Mouse (Mus musculus): ENCODE results near the gene Clcn7. TPM values are rescaled to one million over a fixed set of nuclear protein-coding genes. Genes with fewer than 3 reads are reported as not detected.

The Clcn7 gene
- polyA plus RNA-seq, 1 experiment from 2014 or later, result 29.1 TPM

- Histone ChIP-seq H3K9ac (replicated peaks) (peak overlapping the region; percentile 77), H3K36me3 (no peaks in the 10 kb centered on the region), H3K4me1 (replicated peaks) (peaks cover 36% of the 10 kb centered on the region), H3K27me3 (peaks cover 6% of the 10 kb centered on the region; the same call in 1 of the 2 replicates), H3K4me3 (replicated peaks) (peak overlapping the region; percentile 81), H3K27ac (peak overlapping the region; percentile 95; the same call in 1 of the 2 replicates), H3K4me2 (replicated peaks) (peak overlapping the region; percentile 100), H3K9me3 (no peaks in the 10 kb centered on the region)
- 10% methylated on average over 17 of the region's 17 CpGs for WGBS
- ATAC-seq, result peak; percentile 42
Measured at GRCm38 (mm10) chr17:25184961-25185360, 51.8 kb downstream of the Clcn7 start.

GRCm38 (mm10) chr17:25187784-25188149, 54.6 kb downstream of the Clcn7 start:
- Histone ChIP-seq H3K36me3 (peaks cover 10% of the 10 kb centered on the region), H3K9me3 (no peaks in the 10 kb centered on the region), H3K9ac (replicated peaks) (peak overlapping the region; percentile 91), H3K27me3 (no peaks in the 10 kb centered on the region), H3K4me1 (replicated peaks) (peaks cover 42% of the 10 kb centered on the region), H3K4me2 (replicated peaks) (peak overlapping the region; percentile 94), H3K4me3 (replicated peaks) (peak overlapping the region; percentile 98), H3K27ac (peak overlapping the region; percentile 82)
- no peak for ATAC-seq
- WGBS, result 7% methylated on average over 11 of the region's 11 CpGs

DNA sequence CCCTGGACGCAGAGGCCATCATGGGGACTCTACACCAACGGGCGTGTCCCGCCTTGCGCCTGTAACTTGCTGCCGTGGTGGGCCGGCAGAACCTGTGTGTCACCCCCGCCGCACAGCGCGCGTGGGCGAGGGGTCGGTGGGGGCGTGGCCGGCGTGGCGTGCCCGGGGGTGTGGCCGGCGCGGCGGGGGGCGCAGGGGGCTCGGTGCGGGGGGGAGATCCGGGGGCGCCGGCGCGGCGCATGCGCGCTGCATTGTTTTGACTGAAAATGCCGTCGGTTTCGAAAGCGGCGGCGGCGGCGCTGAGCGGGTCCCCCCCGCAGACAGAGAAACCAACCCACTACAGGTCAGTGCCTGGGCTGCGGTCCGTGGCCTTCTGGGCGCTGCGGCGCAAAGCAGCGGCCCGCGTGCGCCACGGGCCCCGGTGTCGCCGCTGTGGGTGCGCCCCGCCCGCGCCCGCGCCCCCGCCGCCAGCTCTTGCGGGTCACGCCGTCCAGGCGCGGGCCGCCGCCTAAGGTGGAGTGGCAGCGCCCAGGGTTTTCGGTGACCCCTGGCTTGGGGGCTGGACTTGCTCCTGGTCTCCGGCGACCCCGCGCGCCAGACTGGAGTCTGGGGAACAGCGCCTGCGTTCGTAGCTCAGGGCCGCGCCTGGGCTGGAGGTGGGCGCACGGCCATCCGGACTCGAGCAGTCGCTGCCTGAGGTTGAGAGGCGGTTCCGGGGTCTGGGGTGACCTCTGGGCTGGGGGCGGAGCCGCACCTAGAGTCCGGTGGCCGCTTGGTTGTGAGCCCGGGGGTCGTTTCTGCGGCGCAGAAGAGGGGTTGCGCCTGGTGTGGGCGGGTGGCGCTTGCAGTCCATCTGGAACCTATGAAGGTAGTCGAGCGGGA, 55.2 kb downstream of the Clcn7 start, which contains the start of gene Unkl:
Unkl (plus strand) TSS at position 248 of the 882 bp plus-strand sequence.
- under 1% methylated on average over 101 of the region's 104 CpGs for WGBS
- peaks cover 14% of the 10 kb centered on the region for H3K36me3 ChIP-seq
- H3K9ac ChIP-seq (replicated peaks), result peak within 1 kb of the TSS; percentile 91
- no peaks in the 10 kb centered on the region for H3K27me3 ChIP-seq
- peaks cover 40% of the 10 kb centered on the region for H3K4me1 ChIP-seq (replicated peaks)
- peak; percentile 43 for ATAC-seq
- H3K27ac ChIP-seq, result peak within 1 kb of the TSS; percentile 82
- H3K4me2 ChIP-seq (replicated peaks), result peak within 1 kb of the TSS; percentile 94
- H3K4me3 ChIP-seq (replicated peaks), result peak within 1 kb of the TSS; percentile 98
- no peaks in the 10 kb centered on the region for H3K9me3 ChIP-seq

GRCm38 (mm10) chr17:25189091-25189490, 55.9 kb downstream of the Clcn7 start:
- peak overlapping the region; percentile 94 for H3K4me2 ChIP-seq (replicated peaks)
- no peaks in the 10 kb centered on the region for H3K9me3 ChIP-seq
- H3K27me3 ChIP-seq, result no peaks in the 10 kb centered on the region
- H3K36me3 ChIP-seq, result peaks cover 14% of the 10 kb centered on the region
- WGBS, result 3% methylated on average over 16 of the region's 16 CpGs
- no peak for ATAC-seq
- H3K27ac ChIP-seq, result no peak overlapping the region
- peaks cover 35% of the 10 kb centered on the region for H3K4me1 ChIP-seq (replicated peaks)
- H3K9ac ChIP-seq (replicated peaks), result peak overlapping the region; percentile 91
- peak overlapping the region; percentile 98 for H3K4me3 ChIP-seq (replicated peaks)

DNA sequence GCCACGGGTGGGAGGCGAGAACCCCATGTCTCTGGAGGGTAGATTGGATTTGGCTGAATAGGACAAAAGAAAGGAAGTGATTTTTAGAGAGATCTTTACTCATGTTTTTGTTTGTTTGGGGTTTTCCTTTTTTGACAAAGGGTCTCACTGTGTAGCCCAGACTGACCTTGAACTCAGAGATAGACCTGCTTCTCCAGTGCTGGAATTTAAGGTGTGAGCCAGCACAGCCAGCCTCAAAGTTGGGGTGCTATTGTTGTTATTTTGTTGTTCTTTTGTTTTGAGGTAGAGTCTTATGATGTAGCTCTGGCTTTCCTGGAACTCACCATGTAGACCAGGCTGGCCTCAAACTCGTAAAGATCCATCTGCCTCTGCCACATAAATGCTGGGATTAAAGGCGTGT, 69.2 kb downstream of the Clcn7 start:
- Histone ChIP-seq H3K4me1 (replicated peaks) (no peaks in the 10 kb centered on the region), H3K4me2 (replicated peaks) (no peak overlapping the region), H3K27me3 (no peaks in the 10 kb centered on the region), H3K9ac (replicated peaks) (no peak overlapping the region), H3K4me3 (replicated peaks) (no peak overlapping the region), H3K36me3 (peaks cover 72% of the 10 kb centered on the region), H3K27ac (no peak overlapping the region), H3K9me3 (no peaks in the 10 kb centered on the region)
- WGBS, result 95% methylated on average over 4 of the region's 4 CpGs
- ATAC-seq, result no peak

GRCm38 (mm10) chr17:25210006-25210405, 76.8 kb downstream of the Clcn7 start:
- ATAC-seq, result no peak
- no peak overlapping the region for H3K4me3 ChIP-seq (replicated peaks)
- no peak overlapping the region for H3K27ac ChIP-seq
- H3K27me3 ChIP-seq, result no peaks in the 10 kb centered on the region
- no peak overlapping the region for H3K9ac ChIP-seq (replicated peaks)
- WGBS, result 91% methylated on average over 4 of the region's 4 CpGs
- no peaks in the 10 kb centered on the region for H3K4me1 ChIP-seq (replicated peaks)
- no peaks in the 10 kb centered on the region for H3K9me3 ChIP-seq
- no peak overlapping the region for H3K4me2 ChIP-seq (replicated peaks)
- H3K36me3 ChIP-seq, result peaks cover 93% of the 10 kb centered on the region

DNA sequence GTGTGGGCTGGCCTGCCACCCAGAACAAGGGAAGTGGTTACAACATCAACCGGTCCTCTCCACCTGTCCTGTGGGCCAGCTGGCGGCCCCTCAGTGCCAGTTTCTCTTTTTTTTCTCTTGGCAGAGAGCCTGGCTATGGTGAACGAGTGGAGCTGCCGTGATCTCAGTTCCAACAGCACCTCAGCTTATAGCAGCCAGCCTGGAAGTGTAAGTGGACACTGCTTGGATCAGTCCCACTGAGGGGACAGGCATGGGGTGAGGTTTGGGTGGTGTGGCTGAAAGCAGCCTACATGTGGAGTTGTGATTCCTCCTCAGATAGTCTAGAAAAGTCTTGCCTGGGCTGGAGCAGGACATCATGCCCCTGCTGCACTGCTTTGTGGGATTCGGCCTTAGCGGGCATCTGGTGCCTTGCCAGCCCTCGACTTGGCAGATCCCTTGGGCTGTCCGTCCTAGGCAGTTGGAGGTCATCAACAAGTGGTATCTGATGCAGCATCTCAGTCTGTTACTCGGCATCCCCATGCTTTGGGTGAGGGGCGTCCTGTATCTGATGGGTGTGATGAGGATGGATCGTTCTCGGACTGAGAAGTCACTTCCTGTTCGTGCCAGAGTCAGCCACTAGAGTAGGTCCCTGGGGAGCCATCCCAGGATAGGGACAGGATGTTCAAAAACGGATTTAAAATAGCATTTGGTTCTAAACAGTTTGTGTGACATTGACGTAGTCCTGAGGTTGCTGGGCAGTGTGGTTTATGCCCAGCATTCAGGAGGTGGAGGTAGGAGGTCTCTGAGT, 77.7 kb downstream of the Clcn7 start:
- 91% methylated on average over 15 of the region's 15 CpGs for WGBS
- H3K27me3 ChIP-seq, result no peaks in the 10 kb centered on the region
- H3K4me2 ChIP-seq (replicated peaks), result no peak overlapping the region
- H3K4me1 ChIP-seq (replicated peaks), result no peaks in the 10 kb centered on the region
- H3K9ac ChIP-seq (replicated peaks), result no peak overlapping the region
- ATAC-seq, result no peak
- H3K36me3 ChIP-seq, result peaks cover 94% of the 10 kb centered on the region
- H3K27ac ChIP-seq, result no peak overlapping the region
- H3K9me3 ChIP-seq, result no peaks in the 10 kb centered on the region
- no peak overlapping the region for H3K4me3 ChIP-seq (replicated peaks)

DNA sequence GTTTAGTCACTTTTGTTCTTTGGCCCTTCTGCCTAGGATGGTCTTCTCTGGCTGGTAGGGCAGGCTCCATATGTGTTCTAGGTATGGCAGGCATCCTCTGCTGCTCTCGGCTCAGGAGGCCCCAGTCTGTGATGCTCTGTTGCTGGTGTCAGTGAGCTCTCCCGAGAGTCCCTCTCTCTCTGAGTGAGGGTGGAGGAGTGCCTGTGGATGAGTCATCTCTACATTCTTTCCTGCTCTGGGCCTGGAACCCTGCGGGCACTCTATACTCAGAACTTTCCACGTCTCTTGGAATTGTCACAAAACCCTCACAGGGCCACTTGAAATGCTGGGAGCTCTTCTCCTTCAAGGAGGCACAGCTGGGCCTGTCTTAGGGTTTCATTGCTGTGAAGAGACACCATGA, 78.5 kb downstream of the Clcn7 start:
- Histone ChIP-seq H3K9ac (replicated peaks) (no peak overlapping the region), H3K4me3 (replicated peaks) (no peak overlapping the region), H3K27me3 (no peaks in the 10 kb centered on the region), H3K4me1 (replicated peaks) (no peaks in the 10 kb centered on the region), H3K27ac (no peak overlapping the region), H3K9me3 (no peaks in the 10 kb centered on the region), H3K36me3 (peaks cover 96% of the 10 kb centered on the region), H3K4me2 (replicated peaks) (no peak overlapping the region)
- WGBS, result 90% methylated on average over 4 of the region's 4 CpGs
- ATAC-seq, result no peak

Other genes with a start within 250 kb of the Clcn7 start
- 68.2 and 75.3 TPM in 2 replicates for gene Nubp2, start 247.0 kb upstream of the Clcn7 start, polyA plus RNA-seq (2015; fragmentation: Nextera tagmentation; extraction: Ambion mirVana)
- 71.7 and 74.7 TPM in 2 replicates for gene Spsb3, start 246.7 kb upstream of the Clcn7 start, polyA plus RNA-seq (2015; fragmentation: Nextera tagmentation; extraction: Ambion mirVana)
- gene Eme2, start 238.3 kb upstream of the Clcn7 start, polyA plus RNA-seq (2015; fragmentation: Nextera tagmentation; extraction: Ambion mirVana), result 36.8 and 38.4 TPM in 2 replicates
- 73.0 and 82.3 TPM in 2 replicates for gene Mrps34, start 238.3 kb upstream of the Clcn7 start, polyA plus RNA-seq (2015; fragmentation: Nextera tagmentation; extraction: Ambion mirVana)
- gene Nme3, start 236.9 kb upstream of the Clcn7 start, polyA plus RNA-seq (2015; fragmentation: Nextera tagmentation; extraction: Ambion mirVana), result 74.1 and 76.8 TPM in 2 replicates
- gene Mapk8ip3, start 196.4 kb upstream of the Clcn7 start, polyA plus RNA-seq (2015; fragmentation: Nextera tagmentation; extraction: Ambion mirVana), result 83.1 and 83.8 TPM in 2 replicates
- gene Jpt2, start 172.7 kb upstream of the Clcn7 start, polyA plus RNA-seq (2015; fragmentation: Nextera tagmentation; extraction: Ambion mirVana), result 146 and 161 TPM in 2 replicates
- gene Cramp1l, start 117.6 kb upstream of the Clcn7 start, polyA plus RNA-seq (2015; fragmentation: Nextera tagmentation; extraction: Ambion mirVana), result 7.0 and 8.2 TPM in 2 replicates
- 19.1 and 19.8 TPM in 2 replicates for gene Ift140, start 117.3 kb upstream of the Clcn7 start, polyA plus RNA-seq (2015; fragmentation: Nextera tagmentation; extraction: Ambion mirVana)
- 9.4 and 10.8 TPM in 2 replicates for gene Tmem204, start 49.8 kb upstream of the Clcn7 start, polyA plus RNA-seq (2015; fragmentation: Nextera tagmentation; extraction: Ambion mirVana)
- 45.3 and 48.0 TPM in 2 replicates for gene Telo2, start 17.4 kb upstream of the Clcn7 start, polyA plus RNA-seq (2015; fragmentation: Nextera tagmentation; extraction: Ambion mirVana)
- gene Ptx4, start 12.6 kb upstream of the Clcn7 start, polyA plus RNA-seq (2015; fragmentation: Nextera tagmentation; extraction: Ambion mirVana), result not detected in 2 replicates
- not detected in 2 replicates for gene Ccdc154, start 29.1 kb downstream of the Clcn7 start, polyA plus RNA-seq (2015; fragmentation: Nextera tagmentation; extraction: Ambion mirVana)
- gene Gm38655, start 42.1 kb downstream of the Clcn7 start, polyA plus RNA-seq (2015; fragmentation: Nextera tagmentation; extraction: Ambion mirVana), result not detected in 2 replicates
- gene BC003965, start 51.2 kb downstream of the Clcn7 start, polyA plus RNA-seq (2015; fragmentation: Nextera tagmentation; extraction: Ambion mirVana), result 36.1 and 37.1 TPM in 2 replicates
- 13.0 and 13.4 TPM in 2 replicates for gene Unkl, start 55.0 kb downstream of the Clcn7 start, polyA plus RNA-seq (2015; fragmentation: Nextera tagmentation; extraction: Ambion mirVana)
- gene Gnptg, start 106.7 kb downstream of the Clcn7 start, polyA plus RNA-seq (2015; fragmentation: Nextera tagmentation; extraction: Ambion mirVana), result 86.0 and 90.4 TPM in 2 replicates
- gene Tsr3, start 106.8 kb downstream of the Clcn7 start, polyA plus RNA-seq (2015; fragmentation: Nextera tagmentation; extraction: Ambion mirVana), result 61.1 and 63.1 TPM in 2 replicates
- gene Baiap3, start 123.0 kb downstream of the Clcn7 start, polyA plus RNA-seq (2015; fragmentation: Nextera tagmentation; extraction: Ambion mirVana), result 8.7 and 9.2 TPM in 2 replicates
- 672 and 679 TPM in 2 replicates for gene Ube2i, start 141.2 kb downstream of the Clcn7 start, polyA plus RNA-seq (2015; fragmentation: Nextera tagmentation; extraction: Ambion mirVana)
- not detected in 2 replicates for gene Prss34, start 165.0 kb downstream of the Clcn7 start, polyA plus RNA-seq (2015; fragmentation: Nextera tagmentation; extraction: Ambion mirVana)
- not detected in 2 replicates for gene Prss28, start 175.3 kb downstream of the Clcn7 start, polyA plus RNA-seq (2015; fragmentation: Nextera tagmentation; extraction: Ambion mirVana)
- gene Prss29, start 185.3 kb downstream of the Clcn7 start, polyA plus RNA-seq (2015; fragmentation: Nextera tagmentation; extraction: Ambion mirVana), result not detected in 2 replicates
- not detected in 2 replicates for gene Tpsab1, start 212.2 kb downstream of the Clcn7 start, polyA plus RNA-seq (2015; fragmentation: Nextera tagmentation; extraction: Ambion mirVana)
- not detected in 2 replicates for gene Tpsb2, start 232.9 kb downstream of the Clcn7 start, polyA plus RNA-seq (2015; fragmentation: Nextera tagmentation; extraction: Ambion mirVana)
- gene Tpsg1, start 235.9 kb downstream of the Clcn7 start, polyA plus RNA-seq (2015; fragmentation: Nextera tagmentation; extraction: Ambion mirVana), result 1.1 TPM in 1 of 2 replicates, not detected in the other